Mouse (Mus musculus) bone marrow macrophage, adult 2 months (primary cell): ENCODE data around the gene Olfr418. TPM values are rescaled to one million over a fixed set of nuclear protein-coding genes. Genes with fewer than 3 reads are reported as not detected.

Experiments
- H3K27ac ChIP-seq: 2 replicates; pipeline ENCODE4 v1.5.1; 2012; ENCODE audit warnings: low read depth, low read length; ENCODE audit not compliant: insufficient read depth
- H3K4me1 ChIP-seq: 2 replicates; pipeline ENCODE4 v1.6.1; 2012; ENCODE audit warnings: low read length; ENCODE audit not compliant: control insufficient read depth, insufficient read depth
- H3K4me3 ChIP-seq: 2 replicates; pipeline ENCODE4 v1.5.1; 2012; ENCODE audit warnings: mild to moderate bottlenecking, low read length, moderate library complexity; ENCODE audit not compliant: insufficient read depth
- CTCF ChIP-seq: IDR thresholded peaks from 2 replicates; pipeline ENCODE4 v1.5.1; 2012; ENCODE audit warnings: low read depth, mild to moderate bottlenecking, low read length, moderate library complexity
- POLR2A ChIP-seq: IDR thresholded peaks from 2 replicates; pipeline ENCODE4 v1.6.1; 2012; ENCODE audit warnings: mild to moderate bottlenecking, low read depth, low read length, borderline replicate concordance
- polyA plus RNA-seq: library from polyadenylated mRNA; stranded (reverse); fragments of >200 nt; gene quantifications from 2 replicates; pipeline ENCODE4 v1.2.4, GENCODE M21; 2012; ENCODE audit not compliant: missing spikeins, insufficient read depth, insufficient read length

Gene Olfr418
- polyA plus RNA-seq, 1 experiment: not detected

DNA sequence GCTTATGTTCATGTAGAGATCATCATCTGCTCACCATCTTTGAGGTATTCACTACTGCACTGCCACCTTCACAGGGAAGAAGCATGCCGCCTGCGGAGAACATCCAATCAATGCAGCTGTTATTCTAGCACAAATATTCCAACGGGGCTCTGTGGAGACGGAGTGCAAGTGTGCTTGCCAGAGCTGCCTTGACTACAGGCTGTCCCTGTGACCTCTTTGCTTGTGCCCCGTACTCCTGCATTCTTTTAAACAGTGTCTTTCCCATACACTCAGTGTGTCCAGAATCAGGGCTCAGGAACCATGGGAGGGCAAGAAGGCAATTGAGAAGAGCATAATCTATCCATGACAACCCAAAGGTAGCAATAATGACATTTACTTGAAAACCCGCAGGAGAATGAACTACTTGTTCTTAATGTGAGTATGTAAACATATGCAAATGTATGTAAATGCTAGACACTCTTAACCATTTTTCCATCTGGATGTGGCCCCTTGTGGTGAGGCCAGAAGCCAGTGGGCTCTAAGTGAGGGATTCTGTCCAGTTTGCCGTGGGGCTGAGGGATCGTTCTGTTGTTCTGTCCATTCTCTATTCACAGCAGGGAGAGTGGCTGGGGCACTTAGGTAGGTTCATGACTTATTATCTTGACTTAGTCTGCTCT, 55.9 kb downstream of the Olfr418 start:
- Histone ChIP-seq H3K4me3 (no peak overlapping the region), H3K4me1 (no peaks in the 10 kb centered on the region), H3K27ac (no peak overlapping the region)
- TF ChIP-seq POLR2A: no peak
- no peak for TF ChIP-seq CTCF

DNA sequence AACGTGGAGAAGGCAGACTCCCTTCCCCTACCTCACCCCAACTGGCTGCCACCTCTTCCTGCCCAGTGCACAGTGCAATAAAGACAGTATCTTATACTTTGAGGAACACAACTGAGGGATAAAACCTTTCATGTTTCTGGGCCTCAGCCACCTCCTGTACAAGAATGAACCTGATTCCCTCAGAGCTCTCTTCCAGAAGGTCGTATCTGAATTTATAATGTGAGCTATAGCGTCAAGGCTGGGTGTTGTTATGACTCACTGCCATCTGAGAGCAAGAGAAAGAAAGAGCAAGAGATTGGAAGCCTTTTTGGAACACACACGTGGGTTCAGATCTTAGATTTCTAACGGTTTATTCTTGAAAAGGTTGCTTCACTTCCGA, 56.4 kb downstream of the Olfr418 start:
- TF ChIP-seq CTCF (no peak), POLR2A (no peak)
- H3K4me1 ChIP-seq: no peaks in the 10 kb centered on the region
- H3K27ac ChIP-seq: no peak overlapping the region
- no peak overlapping the region for H3K4me3 ChIP-seq

Other genes starting within 250 kb of the Olfr418 start
- gene Olfr1408, start 128.6 kb upstream of the Olfr418 start, polyA plus RNA-seq: not detected in 2 replicates
- gene Olfr1406, start 75.4 kb upstream of the Olfr418 start, polyA plus RNA-seq: not detected in 2 replicates
- not detected in 2 replicates for gene Olfr218, start 68.2 kb upstream of the Olfr418 start, polyA plus RNA-seq
- gene Olfr1404, start 53.6 kb upstream of the Olfr418 start, polyA plus RNA-seq: not detected in 2 replicates
- gene Fcer1a, start 38.8 kb upstream of the Olfr418 start, polyA plus RNA-seq: not detected in 2 replicates
- gene Mptx2, start 11.8 kb downstream of the Olfr418 start, polyA plus RNA-seq: not detected in 2 replicates
- gene Ackr1, start 67.7 kb downstream of the Olfr418 start, polyA plus RNA-seq: not detected in 2 replicates
- 62.9 and 94.2 TPM in 2 replicates for gene Aim2, start 84.9 kb downstream of the Olfr418 start, polyA plus RNA-seq
- not detected in 2 replicates for gene Cadm3, start 101.7 kb downstream of the Olfr418 start, polyA plus RNA-seq
- gene Ifi206, start 225.0 kb downstream of the Olfr418 start, polyA plus RNA-seq: 17.7 and 19.1 TPM in 2 replicates